ENCODE assay signal across 9 mouse cellular contexts in genomic region chr1:182115197-182115596, GRCm38 (mm10). TPM values are rescaled to one million over a fixed set of nuclear protein-coding genes. Genes with fewer than 3 reads are reported as not detected.
DNase-seq lines count a peak whose midpoint lies in the region; TF ChIP-seq lines count a peak whose summit lies in the region.
"Had no signal": no experiment of that assay in that cellular context is flagged by ENCODE, and none has a peak within 500 bp of the region (broad histone marks: within the 10 kb centered on the region; RNA-seq: fewer than 3 reads in every experiment).

No protein-coding gene starts in this region.

- H3K27me3 ChIP-seq in thymus, adult 2 months (ENCODE audit: control insufficient read depth, insufficient read depth, low read length) = no peaks in the 10 kb centered on the region
- no peaks in the 10 kb centered on the region for H3K27me3 ChIP-seq in small intestine, adult 2 months (ENCODE audit: control insufficient read depth, insufficient read depth, low read length)

- peak; percentile 34 to 37 for DNase-seq in frontal cortex, postnatal 36 days (ENCODE audit: low spot score in 2 of 2)
- DNase-seq in frontal cortex, postnatal 10 days (ENCODE audit: low spot score in 2 of 2) = no peak
- peak; percentile 52 for DNase-seq in thymus, adult 2 months
- no peak for DNase-seq in thymus, adult 18-20 months
- DNase-seq in embryo, embryonic 11 days = peak; percentile 59
- DNase-seq in kidney, postnatal 25 days = peak; percentile 67 to 68
- no peak for DNase-seq in left cerebral cortex, postnatal 14 days (ENCODE audit: low spot score in 2 of 2)

- TF ChIP-seq POLR2A in thymus, adult 2 months (IDR thresholded peaks at IDR 0.05; ENCODE audit: control insufficient read depth, extremely low read depth, insufficient read depth, low read length, poor library complexity) = no peak
- TF ChIP-seq POLR2A in small intestine, adult 2 months (IDR thresholded peaks at IDR 0.05; ENCODE audit: low read depth, low read length) = no peak

- no peaks in the 10 kb centered on the region for H3K36me3 ChIP-seq in thymus, adult 2 months (ENCODE audit: control insufficient read depth, insufficient read depth, low read length)
- H3K36me3 ChIP-seq in small intestine, adult 2 months (ENCODE audit: control insufficient read depth, insufficient read depth, low read length) = no peaks in the 10 kb centered on the region

- peak; percentile 52; the same call in 1 of the 2 replicates for TF ChIP-seq CTCF in thymus, adult 2 months (IDR thresholded peaks at IDR 0.05; ENCODE audit: borderline replicate concordance, control insufficient read depth, extremely low read depth, insufficient read depth, low read length, poor library complexity)
- peak; percentile 76 for TF ChIP-seq CTCF in small intestine, adult 2 months (IDR thresholded peaks at IDR 0.05; ENCODE audit: extremely low read depth, insufficient read length, insufficient replicate concordance, low read depth, low read length)

- no peak overlapping the region for H3K4me3 ChIP-seq in thymus, adult 2 months (ENCODE audit: control insufficient read depth, insufficient read depth, low read length)
- no peak overlapping the region for H3K4me3 ChIP-seq in small intestine, adult 2 months (ENCODE audit: low read depth, low read length)

- peaks cover 6% of the 10 kb centered on the region; the same call in 1 of the 2 replicates for H3K4me1 ChIP-seq in thymus, adult 2 months (replicated peaks; ENCODE audit: control insufficient read depth, insufficient read depth, low read length)
- H3K4me1 ChIP-seq in small intestine, adult 2 months (ENCODE audit: control insufficient read depth, insufficient read depth, insufficient read length, low read length) = no peaks in the 10 kb centered on the region

- no peak overlapping the region for H3K27ac ChIP-seq in thymus, adult 2 months (ENCODE audit: control insufficient read depth, insufficient read depth, low read length)
- no peak overlapping the region for H3K27ac ChIP-seq in small intestine, adult 2 months (ENCODE audit: insufficient read depth, low read depth, low read length)

- intact Hi-C loops in left cerebral cortex, postnatal 14 days (cut with DNase I) = loop anchor here (1.0 kb wide), 1 partner anchor 227 kb away; no protein-coding TSS in a partner anchor

- WGBS in thymus, adult 2 months = 18% methylated on average over 5 of the region's 5 CpGs
- 9% methylated on average over 5 of the region's 5 CpGs for WGBS in small intestine, adult 2 months

RNA-seq across cellular contexts. Expression of gene Srp9, which starts 9.3 kb away (rescaled TPM):
- 44.6 and 53.6 TPM in 2 replicates for polyA plus RNA-seq in thymus, adult 2 months (2012; rRNA removed)
- 14.6 and 23.5 TPM in 2 replicates for polyA plus RNA-seq in small intestine, adult 2 months (2012; rRNA removed)
- total RNA-seq in left cerebral cortex, postnatal 14 days (2021) = 10 to 100 TPM; 55.2 to 57.1 TPM

RNA-seq across cellular contexts. Expression of gene Vmn1r1, which starts 49.1 kb away (rescaled TPM):
- polyA plus RNA-seq in thymus, adult 2 months (2012; rRNA removed) = not detected in 2 replicates
- not detected in 2 replicates for polyA plus RNA-seq in small intestine, adult 2 months (2012; rRNA removed)
- not detected for total RNA-seq in left cerebral cortex, postnatal 14 days (2021)
- total RNA-seq: left cerebral cortex, postnatal 36 days had no signal

Comparison
In these comparisons a context has a peak if more than half of its experiments do, and no peak if none do; other contexts are left out.
1. DNase-seq: peak in frontal cortex, postnatal 36 days (2 of 2), thymus, adult 2 months (single experiment), embryo, embryonic 11 days (single experiment) and kidney, postnatal 25 days (2 of 2); none in frontal cortex, postnatal 10 days (0 of 2), thymus, adult 18-20 months (0 of 2) and left cerebral cortex, postnatal 14 days (0 of 2).